Mouse (Mus musculus) heart, postnatal 25 days (tissue): ENCODE measurements around the gene Tmem231. TPM values are rescaled to one million over a fixed set of nuclear protein-coding genes. Genes with fewer than 3 reads are reported as not detected.

Experiments used
- DNase-seq: peaks from one replicate; pipeline ENCODE4 v3.0.0; 2022; ENCODE audit warnings: low spot score
- intact Hi-C: fragments of 180-260 bp; cut with DNase I; formaldehyde crosslinking; loops from one replicate; pipeline ENCODE4 v1.15.1; 2025
- total RNA-seq, 2 experiments: library from RNA; stranded (reverse); gene quantifications; 2 replicates each; pipeline ENCODE4 v1.2.3; 2021

Tmem231 gene
- total RNA-seq, 2 experiments from 2014 or later: 1.5 to 2.1 TPM

GRCm38 (mm10) chr8:111870379-111870778 lies 63.3 kb downstream of the Tmem231 start:
- intact Hi-C loops: no loop called here
- DNase-seq: no peak

- DNase-seq: no peak
- intact Hi-C loops: no loop called here
These were observed 65.0 kb downstream of the Tmem231 start for GRCm38 (mm10) chr8:111868664-111869063.

GRCm38 (mm10) chr8:111865857-111866256 lies 67.8 kb downstream of the Tmem231 start:
- no peak for DNase-seq
- intact Hi-C loops: no loop called here

- intact Hi-C loops: no loop called here
- DNase-seq: no peak
These were observed 68.4 kb downstream of the Tmem231 start for GRCm38 (mm10) chr8:111865130-111865852.

- DNase-seq: no peak
- intact Hi-C loops: no loop called here
These were observed 69.0 kb downstream of the Tmem231 start for GRCm38 (mm10) chr8:111864648-111865047.

- DNase-seq: no peak
- intact Hi-C loops: no loop called here
These were observed 70.4 kb downstream of the Tmem231 start for GRCm38 (mm10) chr8:111863280-111863679.

Other genes with a start within 250 kb of the Tmem231 start
- gene Ctrb1, start 242.9 kb downstream of the Tmem231 start, total RNA-seq: not detected
- 10 to 100 TPM; 18.7 to 20.7 TPM for gene Bcar1, start 190.1 kb downstream of the Tmem231 start, total RNA-seq
- 10 to 100 TPM; 30.9 to 35.7 TPM for gene Cfdp1, start 79.6 kb downstream of the Tmem231 start, total RNA-seq
- 1 to 10 TPM; 2.9 to 3.1 TPM for gene Tmem170, start 57.1 kb downstream of the Tmem231 start, total RNA-seq
- gene Chst5, start 23.4 kb downstream of the Tmem231 start, total RNA-seq: not detected
- gene Gabarapl2, start 6.8 kb upstream of the Tmem231 start, total RNA-seq: 100 to 1,000 TPM; 123 to 129 TPM
- 1 to 10 TPM; 1.5 to 2.4 TPM for gene Adat1, start 58.4 kb upstream of the Tmem231 start, total RNA-seq
- 10 to 100 TPM; 92.7 to 92.8 TPM for gene Kars, start 77.4 kb upstream of the Tmem231 start, total RNA-seq
- gene Terf2ip, start 77.5 kb upstream of the Tmem231 start, total RNA-seq: 1 to 10 TPM; 9.9 TPM
- not detected for gene Gm6793, start 81.2 kb upstream of the Tmem231 start, total RNA-seq